Mouse (Mus musculus) lung, embryonic 14.5 days (tissue): ENCODE results near the gene F11r. TPM values are rescaled to one million over a fixed set of nuclear protein-coding genes. Genes with fewer than 3 reads are reported as not detected.

Experiments
- ATAC-seq: fragments of 200-750 bp; cut with Nextera tagmentation; 2 replicates; pipeline ENCODE4 v1.8.0; 2017; ENCODE audit warnings: mild to moderate bottlenecking, moderate TSS enrichment, moderate library complexity; ENCODE audit not compliant: insufficient read depth
- DNase-seq: peaks from one replicate; pipeline ENCODE4 v3.0.0-alpha.2; 2015
- H3K27ac ChIP-seq: fragments of 300-500 bp; sonication (generic); 2 replicates; pipeline ENCODE4 v1.5.1; 2014; ENCODE audit warnings: low read depth, mild to moderate bottlenecking, moderate library complexity
- H3K27me3 ChIP-seq: fragments of 300-500 bp; sonication (generic); 2 replicates; pipeline ENCODE4 v1.6.1; 2014; ENCODE audit warnings: low read length, control low read depth; ENCODE audit not compliant: insufficient read depth
- H3K36me3 ChIP-seq: fragments of 300-500 bp; sonication (generic); 2 replicates; pipeline ENCODE4 v1.6.1; 2014; ENCODE audit warnings: control low read depth; ENCODE audit not compliant: insufficient read depth
- H3K4me1 ChIP-seq: fragments of 300-500 bp; sonication (generic); 2 replicates; pipeline ENCODE4 v1.6.1; 2014; ENCODE audit warnings: antibody characterized with exemption, control low read depth; ENCODE audit not compliant: insufficient read depth
- H3K4me2 ChIP-seq: fragments of 300-500 bp; sonication (generic); 2 replicates; pipeline ENCODE4 v1.6.1; 2014; ENCODE audit warnings: mild to moderate bottlenecking
- H3K4me3 ChIP-seq: fragments of 300-500 bp; sonication (generic); 2 replicates; pipeline ENCODE4 v1.5.1; 2014; ENCODE audit warnings: low read depth, low read length
- H3K9ac ChIP-seq: fragments of 300-500 bp; sonication (generic); 2 replicates; pipeline ENCODE4 v1.6.1; 2014
- H3K9me3 ChIP-seq: fragments of 300-500 bp; sonication (generic); 2 replicates; pipeline ENCODE4 v1.6.1; 2016; ENCODE audit warnings: low read depth, low read length, control low read depth
- CTCF ChIP-seq: IDR thresholded peaks from 2 replicates; pipeline ENCODE4 v1.5.1; 2016; ENCODE audit warnings: antibody characterized with exemption, low read depth
- WGBS: fragments of 180-500 bp; shearing (Covaris S2); extraction: QIAGEN DNeasy Blood & Tissue Kit; methylation state at CpG from one replicate; pipeline ENCODE4 v1.1.7; 2014; 5-methylcytosine and 5-hydroxymethylcytosine counted together
- polyA plus RNA-seq: library from polyadenylated mRNA; unstranded; fragments of >200 nt; fragmentation: Nextera tagmentation; extraction: Ambion mirVana; gene quantifications from 2 replicates; pipeline ENCODE4 v1.2.1, GENCODE M21; 2014

The F11r gene
- polyA plus RNA-seq, 1 experiment from 2014 or later, result 91.3 TPM

- Histone ChIP-seq H3K4me3 (no peak overlapping the region), H3K4me1 (no peaks in the 10 kb centered on the region), H3K27me3 (no peaks in the 10 kb centered on the region), H3K36me3 (peaks cover 28% of the 10 kb centered on the region; the same call in 1 of the 2 replicates), H3K27ac (no peak overlapping the region), H3K9me3 (no peaks in the 10 kb centered on the region), H3K4me2 (no peak overlapping the region), H3K9ac (no peak overlapping the region)
- no peak for DNase-seq
- no peak for ATAC-seq
- WGBS, result 39% methylated on average over 5 of the region's 5 CpGs
- no peak for TF ChIP-seq CTCF
Observed at GRCm38 (mm10) chr1:171459791-171460190, 22.5 kb downstream of the F11r start.

DNA sequence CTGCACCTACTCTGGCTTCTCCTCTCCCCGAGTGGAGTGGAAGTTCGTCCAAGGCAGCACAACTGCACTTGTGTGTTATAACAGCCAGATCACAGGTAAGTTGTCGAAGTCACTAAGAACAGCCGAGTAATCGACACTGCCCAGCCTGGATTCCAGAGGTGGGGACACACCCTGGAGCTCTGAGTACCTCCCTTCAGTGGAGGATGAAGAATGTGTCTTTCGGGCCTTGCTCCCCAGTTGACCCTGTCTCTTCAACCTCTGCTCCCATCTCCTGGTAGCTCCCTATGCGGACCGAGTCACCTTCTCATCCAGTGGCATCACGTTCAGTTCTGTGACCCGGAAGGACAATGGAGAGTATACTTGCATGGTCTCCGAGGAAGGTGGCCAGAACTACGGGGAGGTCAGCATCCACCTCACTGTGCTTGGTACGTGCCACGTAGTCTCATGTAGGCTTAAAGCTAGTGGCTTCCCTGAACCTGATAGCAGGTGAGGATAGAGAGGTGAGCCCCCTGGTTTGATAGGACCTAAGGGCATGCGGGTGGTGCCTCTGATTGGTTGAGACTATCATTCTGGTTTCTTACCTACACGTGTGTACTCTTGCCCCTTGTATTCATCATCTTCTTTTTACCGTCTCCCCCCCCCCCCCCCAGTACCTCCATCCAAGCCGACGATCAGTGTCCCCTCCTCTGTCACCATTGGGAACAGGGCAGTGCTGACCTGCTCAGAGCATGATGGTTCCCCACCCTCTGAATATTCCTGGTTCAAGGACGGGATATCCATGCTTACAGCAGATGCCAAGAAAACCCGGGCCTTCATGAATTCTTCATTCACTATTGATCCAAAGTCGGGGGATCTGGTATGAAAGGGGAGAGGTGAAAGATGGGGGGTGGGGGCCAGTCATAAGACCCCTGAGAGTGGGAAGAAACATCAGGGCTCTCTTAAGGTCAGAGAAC lies 23.5 kb downstream of the F11r start:
- H3K4me3 ChIP-seq, result no peak overlapping the region
- DNase-seq (no peak), ATAC-seq (no peak)
- 89% methylated on average over 22 of the region's 22 CpGs for WGBS
- H3K4me2 ChIP-seq, result no peak overlapping the region
- no peak overlapping the region for H3K27ac ChIP-seq
- H3K36me3 ChIP-seq, result peaks cover 28% of the 10 kb centered on the region; the same call in 1 of the 2 replicates
- TF ChIP-seq CTCF, result no peak
- no peaks in the 10 kb centered on the region for H3K9me3 ChIP-seq
- H3K4me1 ChIP-seq, result no peaks in the 10 kb centered on the region
- H3K27me3 ChIP-seq, result no peaks in the 10 kb centered on the region
- no peak overlapping the region for H3K9ac ChIP-seq

DNA sequence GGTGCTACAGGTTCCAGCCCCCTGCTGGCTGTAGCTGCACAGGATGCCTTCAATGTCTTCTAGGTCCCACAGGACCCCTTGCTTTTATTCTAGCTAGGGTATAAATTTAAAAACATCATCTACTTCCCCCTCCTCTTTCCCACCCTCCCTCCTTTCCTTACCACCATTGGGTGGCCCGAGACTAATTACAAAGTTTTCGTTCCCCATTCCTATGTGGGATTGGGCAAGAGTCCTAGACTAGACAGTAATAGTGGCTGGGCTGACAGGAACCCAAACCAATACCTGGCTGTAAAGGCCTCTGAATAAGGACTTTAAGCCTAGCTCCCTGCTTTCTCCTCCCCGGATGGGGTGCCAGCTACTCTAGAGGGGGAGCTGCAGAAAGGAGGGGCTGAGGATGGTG lies 25.8 kb downstream of the F11r start:
- no peaks in the 10 kb centered on the region for H3K9me3 ChIP-seq
- no peaks in the 10 kb centered on the region for H3K4me1 ChIP-seq
- no peak overlapping the region for H3K4me3 ChIP-seq
- H3K27me3 ChIP-seq, result no peaks in the 10 kb centered on the region
- no peak overlapping the region for H3K27ac ChIP-seq
- no peak for TF ChIP-seq CTCF
- no peak for DNase-seq
- ATAC-seq, result no peak
- no peak overlapping the region for H3K4me2 ChIP-seq
- no peak overlapping the region for H3K9ac ChIP-seq
- 94% methylated on average over 3 of the region's 3 CpGs for WGBS
- peaks cover 28% of the 10 kb centered on the region; the same call in 1 of the 2 replicates for H3K36me3 ChIP-seq

DNA sequence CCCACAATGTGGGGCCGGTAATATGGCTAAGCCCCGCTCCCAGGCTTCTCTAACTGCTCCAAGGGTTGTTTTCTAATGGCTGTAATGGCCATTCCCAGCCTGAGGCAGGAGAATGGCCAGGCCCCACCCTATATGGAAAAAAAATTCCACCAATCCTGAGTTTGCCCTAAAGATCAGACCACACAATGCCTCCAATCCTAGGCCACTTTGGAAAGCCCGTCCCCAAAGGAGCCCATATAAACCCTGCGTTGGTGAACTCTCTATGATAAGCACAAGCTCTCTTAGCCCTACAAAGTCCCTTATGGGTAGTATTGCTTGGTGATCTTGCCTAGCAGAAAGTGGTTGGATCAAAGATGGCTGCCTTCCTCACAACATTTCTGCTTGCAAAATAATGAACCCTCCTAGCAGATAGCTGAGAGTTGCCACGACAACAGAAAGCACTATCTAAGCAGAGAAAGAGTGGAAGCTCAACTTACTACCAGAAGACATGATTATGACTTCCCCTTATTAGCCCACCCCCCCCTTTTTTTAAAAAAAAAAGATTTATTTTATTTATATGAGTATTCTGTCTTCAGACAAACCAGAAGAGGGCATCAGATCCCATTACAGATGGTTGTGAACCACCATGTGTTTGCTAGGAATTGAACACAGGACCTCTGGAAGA lies 28.5 kb downstream of the F11r start:
- Histone ChIP-seq H3K4me2 (no peak overlapping the region), H3K9ac (no peak overlapping the region), H3K27ac (no peak overlapping the region), H3K36me3 (peaks cover 24% of the 10 kb centered on the region; the same call in 1 of the 2 replicates), H3K4me1 (no peaks in the 10 kb centered on the region), H3K9me3 (no peaks in the 10 kb centered on the region), H3K4me3 (no peak overlapping the region), H3K27me3 (no peaks in the 10 kb centered on the region)
- WGBS, result 88% methylated on average over 5 of the region's 5 CpGs
- TF ChIP-seq CTCF, result no peak
- DNase-seq (no peak), ATAC-seq (no peak)

DNA sequence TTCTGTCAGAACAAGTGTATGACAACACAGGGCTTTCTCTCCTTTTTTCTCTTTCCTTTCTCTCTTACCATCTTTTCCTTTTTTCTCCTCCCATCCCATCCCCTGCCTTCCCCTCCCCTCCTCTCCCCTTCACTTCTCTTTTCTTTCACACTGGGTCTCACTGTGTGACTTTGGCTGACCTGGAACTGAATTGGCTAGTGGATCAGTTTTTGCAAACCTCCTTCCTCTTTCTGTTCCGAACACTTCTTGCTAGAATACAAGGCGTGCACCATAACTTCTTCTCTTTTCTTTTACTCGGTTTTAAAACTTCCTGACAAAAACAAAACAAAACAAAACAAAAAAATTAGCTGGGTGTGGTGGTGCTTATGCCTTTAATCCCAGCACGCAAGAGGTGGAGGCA lies 29.2 kb downstream of the F11r start:
- WGBS, result 85% methylated on average over 4 of the region's 4 CpGs
- no peak overlapping the region for H3K9ac ChIP-seq
- TF ChIP-seq CTCF, result no peak
- no peak overlapping the region for H3K4me3 ChIP-seq
- H3K36me3 ChIP-seq, result peaks cover 19% of the 10 kb centered on the region; the same call in 1 of the 2 replicates
- ATAC-seq (no peak), DNase-seq (no peak)
- H3K4me1 ChIP-seq, result no peaks in the 10 kb centered on the region
- no peaks in the 10 kb centered on the region for H3K9me3 ChIP-seq
- no peak overlapping the region for H3K27ac ChIP-seq
- no peak overlapping the region for H3K4me2 ChIP-seq
- no peaks in the 10 kb centered on the region for H3K27me3 ChIP-seq

GRCm38 (mm10) chr1:171469678-171470077 lies 32.3 kb downstream of the F11r start:
- Histone ChIP-seq H3K9me3 (no peaks in the 10 kb centered on the region), H3K4me2 (no peak overlapping the region), H3K27me3 (no peaks in the 10 kb centered on the region), H3K4me1 (no peaks in the 10 kb centered on the region), H3K27ac (no peak overlapping the region), H3K4me3 (no peak overlapping the region), H3K9ac (no peak overlapping the region), H3K36me3 (no peaks in the 10 kb centered on the region)
- TF ChIP-seq CTCF, result no peak
- 80% methylated on average over 3 of the region's 3 CpGs for WGBS
- ATAC-seq, result no peak
- no peak for DNase-seq

DNA sequence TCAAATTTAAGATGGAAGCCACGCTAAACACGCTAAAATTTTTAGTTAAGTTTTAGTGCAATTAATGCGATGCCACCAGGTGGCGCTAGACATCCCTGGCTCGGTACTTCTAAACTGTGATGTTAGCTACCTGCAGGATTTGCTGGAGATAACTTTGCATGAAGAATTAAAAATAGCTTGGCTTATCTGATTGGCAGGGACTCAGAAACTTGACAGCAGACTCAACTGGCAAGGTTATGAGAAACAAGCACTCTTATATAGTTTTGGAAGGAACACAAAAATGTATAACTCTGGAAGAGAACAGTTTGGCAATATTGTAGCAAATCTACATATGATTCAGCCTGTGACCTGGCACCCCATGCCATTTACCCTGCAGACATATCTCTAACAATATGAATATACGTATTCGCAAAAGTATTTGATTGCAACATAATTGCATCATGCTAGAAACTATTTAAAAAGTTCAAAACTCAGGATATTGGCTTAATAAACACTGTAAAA lies 33.1 kb downstream of the F11r start:
- H3K27me3 ChIP-seq, result no peaks in the 10 kb centered on the region
- WGBS, result 27% methylated on average over 7 of the region's 7 CpGs
- H3K27ac ChIP-seq, result no peak overlapping the region
- no peaks in the 10 kb centered on the region for H3K9me3 ChIP-seq
- H3K36me3 ChIP-seq, result no peaks in the 10 kb centered on the region
- no peaks in the 10 kb centered on the region for H3K4me1 ChIP-seq
- TF ChIP-seq CTCF, result peak; percentile 84
- ATAC-seq (no peak), DNase-seq (peak; percentile 85)
- no peak overlapping the region for H3K4me2 ChIP-seq
- no peak overlapping the region for H3K9ac ChIP-seq
- no peak overlapping the region for H3K4me3 ChIP-seq
